Mouse (Mus musculus): Measurements from ENCODE around the gene Olfr524. TPM values are rescaled to one million over a fixed set of nuclear protein-coding genes. Genes with fewer than 3 reads are reported as not detected.

The Olfr524 gene
- polyA plus RNA-seq, 1 experiment from 2014 or later = not detected

DNA sequence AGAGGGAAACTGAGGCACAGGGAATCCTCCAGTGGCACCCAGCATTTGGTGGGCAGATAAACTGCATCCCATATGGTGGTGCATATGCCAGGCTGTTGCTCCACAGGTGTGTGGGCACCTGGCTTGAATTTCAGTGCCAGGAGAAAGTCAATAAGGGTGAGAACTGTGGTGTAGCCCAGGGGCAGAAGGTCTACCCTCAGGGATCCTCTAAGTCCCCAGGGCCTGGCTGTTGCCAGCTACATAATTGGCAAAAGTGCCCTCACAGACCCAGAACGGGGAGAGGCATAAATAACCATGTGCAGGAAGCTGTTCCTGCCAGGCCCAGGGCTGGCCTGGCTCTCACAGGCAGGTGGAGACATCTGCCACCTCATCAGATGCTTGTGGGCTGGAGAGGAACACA, 32.8 kb downstream of the Olfr524 start, which contains the start of gene Olfr523:
Gene Olfr523, plus strand, starts transcription at position 282 of the 400 bp plus-strand sequence.
- H3K27me3 ChIP-seq (ENCODE audit: insufficient read depth, poor library complexity, severe bottlenecking) = no peaks in the 10 kb centered on the region
- no peaks in the 10 kb centered on the region for H3K9me3 ChIP-seq
- H3K36me3 ChIP-seq = no peaks in the 10 kb centered on the region
- H3K4me3 ChIP-seq = no peak within 1 kb of the TSS
- no peak within 1 kb of the TSS for H3K27ac ChIP-seq
- H3K4me1 ChIP-seq (replicated peaks) = no peaks in the 10 kb centered on the region
- DNase-seq (ENCODE audit: low spot score) = no peak
- 50% methylated on average over 1 of the region's 1 CpGs for WGBS

DNA sequence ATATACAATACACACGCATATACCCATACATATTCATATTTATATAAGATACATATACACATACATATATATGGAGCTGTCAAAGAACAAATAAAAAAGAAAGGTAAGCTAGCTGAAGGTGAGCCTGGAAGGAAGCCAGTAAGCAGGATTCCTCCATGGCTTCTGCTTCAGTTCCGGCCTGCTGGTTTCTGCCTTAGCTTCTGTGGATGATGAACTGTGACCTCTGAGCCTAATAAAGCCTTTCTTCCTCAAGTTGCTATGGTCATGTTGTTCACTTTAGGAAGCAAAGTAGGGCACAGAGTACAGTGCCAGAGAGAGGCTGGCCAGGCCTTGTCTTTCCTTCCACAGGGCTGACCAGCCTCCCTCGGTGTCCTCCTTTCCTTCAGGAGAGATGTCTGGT, 34.9 kb downstream of the Olfr524 start:
- WGBS = 87% methylated on average over 3 of the region's 3 CpGs
- Histone ChIP-seq H3K27ac (no peak overlapping the region), H3K27me3 (ENCODE audit: insufficient read depth, poor library complexity, severe bottlenecking) (no peaks in the 10 kb centered on the region), H3K36me3 (no peaks in the 10 kb centered on the region), H3K4me3 (no peak overlapping the region), H3K4me1 (replicated peaks) (no peaks in the 10 kb centered on the region), H3K9me3 (no peaks in the 10 kb centered on the region)
- DNase-seq (ENCODE audit: low spot score) = no peak

DNA sequence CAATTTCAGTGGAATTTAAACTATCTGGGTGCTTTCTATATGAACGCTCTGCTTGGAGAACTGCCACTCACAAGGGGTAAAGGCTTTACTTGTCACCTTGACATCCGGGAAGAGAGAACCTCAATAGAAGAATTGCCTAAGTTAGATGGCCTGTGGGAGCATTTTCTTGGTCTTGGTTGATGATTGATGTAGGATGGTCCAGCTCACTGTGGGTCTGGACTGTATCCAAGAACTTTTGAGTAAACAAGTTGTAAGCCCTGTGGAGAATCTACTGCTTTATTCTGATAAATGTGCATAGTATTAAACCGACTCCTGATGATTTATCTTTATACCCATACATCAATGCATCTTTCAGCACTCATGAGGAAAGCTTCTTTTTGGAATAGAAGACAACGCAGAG, 36.4 kb downstream of the Olfr524 start:
- WGBS = 78% methylated on average over 4 of the region's 4 CpGs
- Histone ChIP-seq H3K27ac (no peak overlapping the region), H3K36me3 (no peaks in the 10 kb centered on the region), H3K9me3 (no peaks in the 10 kb centered on the region), H3K27me3 (ENCODE audit: insufficient read depth, poor library complexity, severe bottlenecking) (no peaks in the 10 kb centered on the region), H3K4me3 (no peak overlapping the region), H3K4me1 (replicated peaks) (no peaks in the 10 kb centered on the region)
- no peak for DNase-seq (ENCODE audit: low spot score)

GRCm38 (mm10) chr7:140167950-140168349, 37.8 kb downstream of the Olfr524 start:
- Histone ChIP-seq H3K9me3 (no peaks in the 10 kb centered on the region), H3K27ac (no peak overlapping the region), H3K36me3 (no peaks in the 10 kb centered on the region), H3K4me1 (replicated peaks) (no peaks in the 10 kb centered on the region), H3K27me3 (ENCODE audit: insufficient read depth, poor library complexity, severe bottlenecking) (no peaks in the 10 kb centered on the region), H3K4me3 (no peak overlapping the region)
- 82% methylated on average over 1 of the region's 1 CpGs for WGBS
- DNase-seq (ENCODE audit: low spot score) = no peak

DNA sequence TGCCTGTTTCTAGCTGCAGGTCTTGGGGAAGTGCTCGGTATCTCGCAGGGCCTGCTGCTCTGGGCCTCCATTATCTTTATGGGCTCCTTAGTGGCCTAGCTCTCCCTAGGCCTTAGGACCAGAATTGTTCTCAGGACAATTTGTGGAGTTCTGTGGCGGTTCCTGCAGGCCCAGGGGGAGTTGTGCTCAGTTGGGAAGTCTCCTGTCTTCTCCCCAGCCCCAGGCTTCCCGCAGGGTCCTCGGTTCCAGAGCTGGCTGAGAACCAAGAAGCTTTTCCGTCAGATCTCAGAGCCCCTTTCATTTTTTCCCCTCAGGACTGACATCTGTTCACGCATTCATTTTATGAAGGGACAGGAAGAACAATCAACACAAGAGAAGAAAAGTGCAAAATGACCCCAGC, 41.1 kb downstream of the Olfr524 start, which contains the start of gene Olfr522:
Gene Olfr522, minus strand, starts transcription at position 101 of the 400 bp plus-strand sequence.
- Histone ChIP-seq H3K27me3 (ENCODE audit: insufficient read depth, poor library complexity, severe bottlenecking) (no peaks in the 10 kb centered on the region), H3K36me3 (no peaks in the 10 kb centered on the region), H3K4me1 (replicated peaks) (no peaks in the 10 kb centered on the region), H3K27ac (no peak within 1 kb of the TSS), H3K4me3 (no peak within 1 kb of the TSS), H3K9me3 (no peaks in the 10 kb centered on the region)
- 83% methylated on average over 7 of the region's 7 CpGs for WGBS
- no peak for DNase-seq (ENCODE audit: low spot score)

DNA sequence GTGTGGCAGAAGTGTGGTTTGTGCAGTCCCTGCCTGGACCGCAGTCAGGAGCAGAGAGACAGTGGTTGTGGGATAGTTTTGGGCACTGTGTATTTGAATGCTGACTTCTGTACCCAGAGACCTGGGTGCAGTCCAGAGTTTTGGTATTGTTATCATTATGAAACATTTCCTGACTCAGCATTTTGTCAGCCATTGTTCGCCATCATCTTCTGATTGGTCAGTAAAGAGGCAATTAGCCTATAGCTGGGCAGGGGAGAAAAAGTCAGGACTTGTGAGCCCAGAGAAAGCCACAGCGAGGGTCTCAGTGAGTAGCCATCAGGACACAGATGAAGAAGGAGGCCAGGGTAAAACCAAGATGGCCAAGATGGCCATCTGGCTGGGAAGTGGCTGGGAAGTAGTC, 45.4 kb downstream of the Olfr524 start:
- no peak overlapping the region for H3K4me3 ChIP-seq
- no peaks in the 10 kb centered on the region for H3K36me3 ChIP-seq
- peaks cover 11% of the 10 kb centered on the region for H3K27me3 ChIP-seq (ENCODE audit: insufficient read depth, poor library complexity, severe bottlenecking)
- no peak overlapping the region for H3K27ac ChIP-seq
- no peaks in the 10 kb centered on the region for H3K4me1 ChIP-seq (replicated peaks)
- WGBS = 80% methylated on average over 3 of the region's 3 CpGs
- DNase-seq (ENCODE audit: low spot score) = no peak
- no peaks in the 10 kb centered on the region for H3K9me3 ChIP-seq

GRCm38 (mm10) chr7:140154218-140154927, 51.4 kb downstream of the Olfr524 start, which contains the start of gene Sprn:
Gene Sprn (minus strand): TSS chr7:140154877.
- Histone ChIP-seq H3K4me1 (replicated peaks) (peaks cover 24% of the 10 kb centered on the region), H3K36me3 (0 out of 2 replicates have a peak, but pooled peaks cover 8% of the 10 kb centered on the region), H3K27me3 (ENCODE audit: insufficient read depth, poor library complexity, severe bottlenecking) (peaks cover 49% of the 10 kb centered on the region), H3K9me3 (no peaks in the 10 kb centered on the region), H3K4me3 (peak within 1 kb of the TSS; percentile 52), H3K27ac (peak within 1 kb of the TSS; percentile 71)
- WGBS = 3% methylated on average over 28 of the region's 28 CpGs
- DNase-seq (ENCODE audit: low spot score) = peak; percentile 37

GRCm38 (mm10) chr7:140153829-140154217, 51.9 kb downstream of the Olfr524 start:
- Histone ChIP-seq H3K36me3 (0 out of 2 replicates have a peak, but pooled peaks cover 8% of the 10 kb centered on the region), H3K4me3 (peak overlapping the region; percentile 52), H3K27ac (peak overlapping the region; percentile 71), H3K9me3 (no peaks in the 10 kb centered on the region), H3K27me3 (ENCODE audit: insufficient read depth, poor library complexity, severe bottlenecking) (peaks cover 49% of the 10 kb centered on the region), H3K4me1 (replicated peaks) (peaks cover 24% of the 10 kb centered on the region)
- DNase-seq (ENCODE audit: low spot score) = no peak
- 20% methylated on average over 4 of the region's 4 CpGs for WGBS

DNA sequence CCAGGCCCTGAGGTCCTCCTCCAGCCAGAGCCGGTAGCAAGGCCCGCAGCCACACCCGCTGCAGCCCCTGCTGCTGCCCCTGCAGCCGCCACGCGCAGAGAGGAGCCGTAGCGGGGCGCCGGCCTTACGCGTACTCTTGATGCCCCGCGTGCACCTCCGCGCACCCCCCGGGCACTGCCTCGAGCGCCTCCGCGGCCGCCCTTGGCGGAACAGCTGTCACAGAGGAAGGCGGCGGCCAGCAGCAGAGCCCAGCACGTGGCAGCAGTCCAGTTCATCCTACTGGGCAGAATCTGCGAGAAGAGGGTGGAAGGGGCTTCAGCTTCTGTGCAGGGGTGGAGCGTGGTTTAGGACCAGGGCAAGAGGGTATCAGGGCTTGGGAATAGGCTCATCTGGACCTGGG, 52.4 kb downstream of the Olfr524 start:
- peak overlapping the region; percentile 52 for H3K4me3 ChIP-seq
- peak; percentile 56 for DNase-seq (ENCODE audit: low spot score)
- H3K27me3 ChIP-seq (ENCODE audit: insufficient read depth, poor library complexity, severe bottlenecking) = peaks cover 49% of the 10 kb centered on the region
- H3K27ac ChIP-seq = peak overlapping the region; percentile 77
- H3K9me3 ChIP-seq = no peaks in the 10 kb centered on the region
- H3K4me1 ChIP-seq (replicated peaks) = peaks cover 24% of the 10 kb centered on the region
- 0 out of 2 replicates have a peak, but pooled peaks cover 8% of the 10 kb centered on the region for H3K36me3 ChIP-seq
- WGBS = 4% methylated on average over 28 of the region's 28 CpGs

Other genes starting within 250 kb of the Olfr524 start
- gene 6430531B16Rik, start 227.2 kb downstream of the Olfr524 start, polyA plus RNA-seq (2016; fragmentation: Nextera tagmentation; extraction: Ambion mirVana) = 1.0 and 1.1 TPM in 2 replicates
- gene Adam8, start 213.4 kb downstream of the Olfr524 start, polyA plus RNA-seq (2016; fragmentation: Nextera tagmentation; extraction: Ambion mirVana) = 2.4 and 4.1 TPM in 2 replicates
- 48.3 and 53.1 TPM in 2 replicates for gene Zfp511, start 169.6 kb downstream of the Olfr524 start, polyA plus RNA-seq (2016; fragmentation: Nextera tagmentation; extraction: Ambion mirVana)
- gene Tubgcp2, start 169.3 kb downstream of the Olfr524 start, polyA plus RNA-seq (2016; fragmentation: Nextera tagmentation; extraction: Ambion mirVana) = 82.2 and 82.5 TPM in 2 replicates
- gene Msx3, start 156.9 kb downstream of the Olfr524 start, polyA plus RNA-seq (2016; fragmentation: Nextera tagmentation; extraction: Ambion mirVana) = 95.9 and 105 TPM in 2 replicates
- gene Caly, start 123.4 kb downstream of the Olfr524 start, polyA plus RNA-seq (2016; fragmentation: Nextera tagmentation; extraction: Ambion mirVana) = 2.7 and 7.2 TPM in 2 replicates
- not detected in 2 replicates for gene Prap1, start 112.6 kb downstream of the Olfr524 start, polyA plus RNA-seq (2016; fragmentation: Nextera tagmentation; extraction: Ambion mirVana)
- 13.6 and 17.9 TPM in 2 replicates for gene Fuom, start 103.5 kb downstream of the Olfr524 start, polyA plus RNA-seq (2016; fragmentation: Nextera tagmentation; extraction: Ambion mirVana)
- 15.7 and 21.7 TPM in 2 replicates for gene Paox, start 90.2 kb downstream of the Olfr524 start, polyA plus RNA-seq (2016; fragmentation: Nextera tagmentation; extraction: Ambion mirVana)
- gene Echs1, start 89.5 kb downstream of the Olfr524 start, polyA plus RNA-seq (2016; fragmentation: Nextera tagmentation; extraction: Ambion mirVana) = 153 and 156 TPM in 2 replicates
- gene Mtg1, start 68.4 kb downstream of the Olfr524 start, polyA plus RNA-seq (2016; fragmentation: Nextera tagmentation; extraction: Ambion mirVana) = 29.4 and 30.1 TPM in 2 replicates
- 0.46 and 1.4 TPM in 2 replicates for gene Sprn, start 51.1 kb downstream of the Olfr524 start, polyA plus RNA-seq (2016; fragmentation: Nextera tagmentation; extraction: Ambion mirVana)
- gene Olfr522, start 41.2 kb downstream of the Olfr524 start, polyA plus RNA-seq (2016; fragmentation: Nextera tagmentation; extraction: Ambion mirVana) = not detected in 2 replicates
- not detected in 2 replicates for gene Olfr523, start 32.7 kb downstream of the Olfr524 start, polyA plus RNA-seq (2016; fragmentation: Nextera tagmentation; extraction: Ambion mirVana)
- not detected in 2 replicates for gene Cd163l1, start 12.3 kb upstream of the Olfr524 start, polyA plus RNA-seq (2016; fragmentation: Nextera tagmentation; extraction: Ambion mirVana)
- not detected in 2 replicates for gene 5830411N06Rik, start 41.3 kb upstream of the Olfr524 start, polyA plus RNA-seq (2016; fragmentation: Nextera tagmentation; extraction: Ambion mirVana)
- gene Olfr525, start 114.9 kb upstream of the Olfr524 start, polyA plus RNA-seq (2016; fragmentation: Nextera tagmentation; extraction: Ambion mirVana) = not detected in 2 replicates
- gene Olfr527, start 128.1 kb upstream of the Olfr524 start, polyA plus RNA-seq (2016; fragmentation: Nextera tagmentation; extraction: Ambion mirVana) = not detected in 2 replicates
- not detected in 2 replicates for gene Olfr60, start 155.7 kb upstream of the Olfr524 start, polyA plus RNA-seq (2016; fragmentation: Nextera tagmentation; extraction: Ambion mirVana)
- not detected in 2 replicates for gene Olfr530, start 170.4 kb upstream of the Olfr524 start, polyA plus RNA-seq (2016; fragmentation: Nextera tagmentation; extraction: Ambion mirVana)
- not detected in 2 replicates for gene Olfr531, start 197.0 kb upstream of the Olfr524 start, polyA plus RNA-seq (2016; fragmentation: Nextera tagmentation; extraction: Ambion mirVana)
- gene Olfr532, start 215.7 kb upstream of the Olfr524 start, polyA plus RNA-seq (2016; fragmentation: Nextera tagmentation; extraction: Ambion mirVana) = not detected in 2 replicates

Data from hindbrain, embryonic 10.5 days (tissue).